Mouse (Mus musculus) cerebellum, adult 9-11 months (tissue): Measurements from ENCODE around the gene Tmem120b.
"Not testable (repeated sequence)": the region's sequence is repeated elsewhere in the genome, so short reads cannot be mapped to it uniquely, and the experiment has no call there.

Experiments used
- DNase-seq: peaks from one replicate; pipeline ENCODE4 v3.0.0; 2022

The Tmem120b gene

DNA sequence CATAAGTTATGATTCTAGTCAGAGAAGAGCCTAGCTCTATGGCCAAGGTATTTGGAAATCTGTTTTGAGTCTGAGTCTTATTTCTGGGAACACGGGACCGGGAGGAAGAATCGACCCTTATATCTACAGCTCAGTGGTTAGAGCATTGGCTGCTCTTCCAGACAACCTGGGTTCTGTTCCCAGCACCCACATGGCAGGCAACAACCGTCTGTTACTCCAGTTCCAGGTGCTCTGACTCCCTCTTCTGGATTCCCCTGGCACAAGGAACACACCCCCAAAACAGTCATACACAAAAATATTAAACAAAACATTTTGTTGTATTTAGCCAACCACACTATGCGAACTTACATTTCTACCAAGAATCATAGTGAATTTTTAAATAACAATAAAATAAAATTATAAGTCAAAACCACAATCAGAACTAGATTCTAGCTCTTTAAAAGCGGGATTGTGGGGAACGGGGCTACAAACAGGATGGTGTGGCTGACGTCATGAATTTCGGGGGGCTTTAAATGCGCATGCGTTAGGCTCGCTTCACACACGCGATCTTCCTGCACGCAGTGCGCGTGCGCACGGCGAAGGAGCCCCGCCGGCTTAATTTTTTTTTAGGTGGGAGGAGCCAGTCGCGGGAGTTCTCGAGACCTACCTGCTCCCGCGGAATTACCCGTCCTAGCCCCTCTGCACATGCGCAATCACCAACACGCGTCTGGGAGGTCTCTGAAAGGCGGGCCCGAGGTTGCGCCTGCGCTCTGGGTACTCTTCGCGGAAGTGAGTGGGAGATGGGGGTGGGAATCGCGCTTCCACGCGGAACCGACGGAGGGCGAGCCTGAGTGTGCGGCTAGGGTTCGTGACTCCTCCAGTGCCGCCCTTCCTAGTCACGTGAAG lies 10.6 kb upstream of the Tmem120b start:
- peak; percentile 100 for DNase-seq

DNA sequence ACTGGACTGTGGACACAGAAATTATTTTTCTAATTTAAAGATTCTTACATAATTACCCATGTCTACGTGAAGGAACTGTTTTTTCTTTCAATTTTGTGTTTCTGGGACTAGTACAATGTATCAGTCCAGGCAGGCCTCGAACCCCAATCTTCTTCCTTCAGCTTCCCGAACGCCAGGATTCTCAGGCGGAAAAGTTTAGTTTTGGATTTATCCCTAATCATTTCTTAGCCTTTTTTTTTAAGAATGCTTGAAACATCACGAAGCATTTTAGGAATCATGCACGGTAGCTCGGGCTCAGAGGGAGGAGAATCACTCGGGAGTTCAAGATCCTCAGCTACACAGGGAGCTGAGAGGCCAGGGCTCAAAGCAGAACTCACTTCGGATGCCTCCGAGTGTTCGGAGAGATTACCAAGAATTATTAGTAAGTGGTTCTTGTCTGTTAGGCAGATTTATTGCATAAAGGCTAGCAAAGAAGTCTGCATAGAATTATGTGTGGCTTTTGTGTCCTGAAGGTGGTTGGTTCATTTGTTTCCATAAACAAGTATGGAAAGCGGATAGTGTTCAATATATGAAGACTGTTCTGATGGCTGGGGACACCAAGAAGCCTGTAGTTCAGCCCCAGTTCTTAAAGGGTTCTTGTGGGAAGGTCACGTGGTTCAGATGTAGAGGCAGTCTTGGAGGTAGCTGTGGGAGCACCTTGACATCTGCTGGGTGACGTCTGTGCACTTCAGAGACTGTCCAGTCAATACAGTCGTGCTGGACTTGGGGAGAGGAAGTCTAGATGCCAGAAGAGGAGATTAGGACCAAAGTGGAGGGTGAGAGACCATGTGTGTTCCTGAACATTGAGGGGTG lies 9.7 kb upstream of the Tmem120b start:
- no peak for DNase-seq

DNA sequence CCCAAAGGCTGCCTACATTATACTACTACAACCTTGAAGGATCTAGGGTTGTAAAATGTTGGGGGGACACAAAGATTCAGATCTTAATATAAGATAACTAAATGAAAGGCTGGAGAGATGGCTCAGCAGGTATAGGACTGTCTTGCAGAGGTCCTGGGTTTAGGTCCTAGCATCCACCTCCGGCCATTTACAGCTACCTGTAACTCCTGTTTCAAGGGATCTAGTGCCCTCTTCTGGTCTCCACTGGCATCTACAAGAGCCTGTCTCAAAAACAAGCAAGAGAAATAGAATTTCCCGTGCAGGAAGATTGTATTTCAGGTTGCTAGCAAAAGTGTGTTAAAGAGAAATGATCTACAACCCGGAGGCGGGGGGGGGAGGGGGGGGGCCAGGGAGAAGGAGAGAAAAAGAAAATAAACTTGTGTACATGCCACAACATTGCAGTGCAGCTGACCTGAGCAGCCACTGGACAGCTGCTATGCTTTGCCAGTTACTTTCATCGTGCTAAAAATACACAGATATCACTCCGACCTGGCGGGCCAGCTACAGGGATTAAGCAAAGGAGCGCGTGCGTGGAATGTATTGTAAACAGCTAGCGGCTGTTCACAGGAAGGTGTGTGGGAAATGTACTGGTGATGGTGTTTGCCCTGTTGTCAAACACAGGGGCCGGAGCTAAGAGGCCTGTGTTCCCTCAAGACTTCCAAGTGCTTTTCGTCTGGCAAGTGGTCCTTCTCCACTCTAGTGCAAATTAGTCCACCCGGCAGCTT lies 8.3 kb upstream of the Tmem120b start:
- no peak for DNase-seq

DNA sequence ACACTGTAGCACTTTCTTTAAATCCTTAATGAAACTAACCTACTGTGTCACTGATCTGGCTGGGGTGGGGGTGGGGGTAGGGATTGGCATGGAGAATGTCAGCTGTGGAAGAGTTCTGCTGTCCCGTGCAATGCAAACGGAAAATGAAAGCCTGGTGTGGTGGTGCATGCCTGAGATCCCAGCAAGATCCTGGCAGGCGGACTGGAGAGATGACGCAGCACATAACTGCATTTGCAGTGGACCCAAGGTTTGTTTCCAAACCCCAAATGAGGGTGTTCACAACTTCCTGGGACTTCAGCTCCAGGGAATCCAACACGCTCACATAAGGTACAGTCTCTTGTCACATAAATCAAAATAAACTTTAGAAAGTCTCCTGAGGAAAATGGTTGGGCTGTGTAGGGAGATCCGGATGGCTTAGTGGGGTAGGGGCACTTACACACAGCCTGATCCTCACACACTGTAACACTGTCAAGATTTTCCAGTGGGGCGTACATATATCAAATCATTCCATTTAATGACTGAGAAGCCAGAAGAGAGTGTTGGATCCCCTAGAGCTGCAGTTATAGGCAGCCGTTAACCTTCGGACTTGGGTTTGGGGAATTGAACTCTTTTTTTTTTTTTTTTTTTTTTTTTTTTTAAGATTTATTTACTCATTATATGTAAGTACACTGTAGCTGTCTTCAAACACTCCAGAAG lies 7.4 kb upstream of the Tmem120b start:
- DNase-seq, result no peak

DNA sequence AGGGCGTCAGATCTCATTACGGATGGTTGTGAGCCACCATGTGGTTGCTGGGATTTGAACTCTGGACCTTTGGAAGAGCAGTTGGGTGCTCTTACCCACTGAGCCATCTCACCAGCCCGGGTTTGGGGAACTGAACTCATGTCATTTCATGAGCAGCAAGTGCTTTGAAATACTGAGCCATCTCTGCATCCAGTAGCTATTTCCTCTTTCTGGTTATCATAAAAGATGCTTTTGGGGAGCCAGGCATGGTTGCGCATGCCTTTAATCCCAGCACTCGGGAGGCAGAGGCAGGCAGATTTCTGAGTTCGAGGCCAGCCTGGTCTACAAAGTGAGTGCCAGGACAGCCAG lies 6.8 kb upstream of the Tmem120b start:
- not testable (repeated sequence) for DNase-seq

GRCm38 (mm10) chr5:123063141-123063540 lies 5.1 kb upstream of the Tmem120b start:
- DNase-seq, result no peak

DNA sequence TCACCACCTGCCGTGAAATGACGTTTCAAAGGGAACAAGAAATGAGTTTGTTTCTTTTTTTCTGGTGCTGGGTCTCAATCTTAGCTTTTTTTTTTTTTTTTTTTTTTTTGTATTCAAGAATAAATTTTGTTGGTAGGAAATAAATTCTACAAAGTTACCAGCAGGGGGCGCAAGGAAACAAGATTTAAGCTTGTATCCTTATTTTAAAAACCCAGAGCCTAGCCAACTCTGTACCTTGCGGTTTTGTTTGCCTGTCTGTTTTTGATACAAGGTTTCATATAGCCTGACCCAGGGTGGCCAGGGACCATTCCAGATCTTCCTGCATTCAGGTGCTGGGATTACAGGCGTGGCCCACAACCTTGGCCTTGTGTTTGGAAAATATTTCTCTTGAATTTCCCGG lies 4.0 kb upstream of the Tmem120b start:
- peak; percentile 78 for DNase-seq

- no peak for DNase-seq
Observed at GRCm38 (mm10) chr5:123067395-123067995, 720 bp upstream of the Tmem120b start.

- DNase-seq, result no peak
Observed at GRCm38 (mm10) chr5:123068714-123069113, 499 bp downstream of the Tmem120b start.

DNA sequence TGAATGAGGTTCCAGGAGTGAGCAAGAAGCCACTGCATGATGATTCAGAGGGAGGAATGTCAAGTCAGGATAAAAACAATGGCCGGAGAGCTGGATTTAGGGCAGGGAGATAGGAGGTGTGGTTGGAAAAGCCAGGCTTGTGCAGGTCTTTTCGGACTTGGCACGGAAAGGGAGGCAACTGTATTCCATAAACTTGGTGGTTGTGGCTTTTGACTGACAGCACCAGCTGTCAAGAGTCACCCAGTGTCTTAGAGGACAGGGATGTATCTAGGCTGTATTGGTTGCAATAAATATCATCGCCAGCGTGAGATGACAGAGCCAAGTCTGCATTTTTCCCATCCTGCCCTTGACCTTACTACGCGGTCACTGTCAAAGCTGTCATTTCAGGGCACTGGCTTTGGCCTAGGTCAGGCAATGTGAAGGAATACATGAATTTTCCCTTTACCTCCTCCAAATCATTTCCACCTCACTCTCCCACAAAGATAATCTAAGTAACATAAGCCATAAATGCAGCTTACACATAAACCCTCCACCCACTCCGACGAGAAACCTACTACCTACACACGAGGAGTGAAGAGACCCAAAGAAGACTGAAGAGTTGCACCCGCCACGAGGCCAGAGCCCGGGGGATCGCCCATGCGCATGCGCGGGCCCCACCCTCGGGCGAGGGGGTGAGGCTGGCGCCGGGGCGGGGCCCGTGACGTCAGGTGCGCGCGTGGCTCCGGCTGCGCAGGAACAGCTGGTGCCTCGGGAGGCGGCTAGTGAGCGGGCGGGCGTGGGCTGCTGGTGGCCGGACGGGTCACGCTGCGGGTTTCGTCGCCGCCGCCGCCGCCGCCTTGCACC lies 7.6 kb downstream of the Tmem120b start:
- peak; percentile 96 for DNase-seq

GRCm38 (mm10) chr5:123076419-123077281 lies 8.4 kb downstream of the Tmem120b start:
- no peak for DNase-seq

- DNase-seq, result no peak
Observed at GRCm38 (mm10) chr5:123079568-123079967, 11.4 kb downstream of the Tmem120b start.

DNA sequence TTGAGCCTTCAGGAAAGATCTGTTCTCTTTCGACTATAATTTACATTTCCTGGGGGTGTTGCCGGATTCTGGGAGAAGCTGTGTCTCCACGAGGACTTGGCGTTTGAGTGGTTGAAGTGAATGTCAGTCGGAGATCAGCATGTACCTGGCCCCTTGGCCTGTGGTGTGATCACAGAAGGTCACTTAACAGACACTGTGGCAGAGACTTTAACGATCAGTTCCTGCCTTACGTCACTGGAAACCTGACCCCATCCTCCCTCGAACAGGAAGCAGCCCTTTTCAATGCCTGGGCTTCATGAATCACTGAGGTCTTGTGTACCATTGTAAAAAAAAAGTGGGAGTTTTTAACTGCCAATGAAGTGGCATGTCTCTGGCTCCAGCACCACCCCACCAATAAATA lies 11.8 kb downstream of the Tmem120b start:
- no peak for DNase-seq

DNA sequence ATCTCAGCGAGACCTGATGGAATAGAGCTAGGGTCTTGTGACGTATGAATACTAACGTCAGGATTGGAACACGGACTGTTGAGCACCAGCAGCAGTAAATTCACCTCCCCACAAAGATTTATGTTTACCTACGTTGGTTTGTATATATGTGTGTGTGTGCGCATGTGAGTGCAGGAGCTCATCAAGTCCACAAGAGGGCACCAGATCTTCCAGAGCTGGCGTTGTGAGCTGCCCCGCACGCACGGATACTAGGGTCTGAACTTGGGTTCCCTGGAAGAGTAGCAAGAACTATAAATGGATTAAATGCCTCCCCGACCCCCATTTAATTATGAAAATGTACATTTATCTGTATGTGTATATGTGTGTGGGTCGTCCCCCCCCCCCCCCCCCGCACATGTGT lies 12.3 kb downstream of the Tmem120b start:
- no peak for DNase-seq

- DNase-seq, result peak; percentile 62
Observed at GRCm38 (mm10) chr5:123083340-123084050, 15.3 kb downstream of the Tmem120b start.

GRCm38 (mm10) chr5:123086501-123086900 lies 18.3 kb downstream of the Tmem120b start:
- no peak for DNase-seq

- peak; percentile 67 for DNase-seq
Observed at GRCm38 (mm10) chr5:123088784-123089183, 20.6 kb downstream of the Tmem120b start.

- no peak for DNase-seq
Observed at GRCm38 (mm10) chr5:123090560-123091306, 22.5 kb downstream of the Tmem120b start.
